Mouse (Mus musculus) thymus, postnatal 25 days (tissue): ENCODE data around the gene Slc25a35.
"Not testable (repeated sequence)": the region's sequence is repeated elsewhere in the genome, so short reads cannot be mapped to it uniquely, and the experiment has no call there.

Experiments
- DNase-seq: peaks from one replicate; pipeline ENCODE4 v3.0.0; 2022

Slc25a35 gene

DNA sequence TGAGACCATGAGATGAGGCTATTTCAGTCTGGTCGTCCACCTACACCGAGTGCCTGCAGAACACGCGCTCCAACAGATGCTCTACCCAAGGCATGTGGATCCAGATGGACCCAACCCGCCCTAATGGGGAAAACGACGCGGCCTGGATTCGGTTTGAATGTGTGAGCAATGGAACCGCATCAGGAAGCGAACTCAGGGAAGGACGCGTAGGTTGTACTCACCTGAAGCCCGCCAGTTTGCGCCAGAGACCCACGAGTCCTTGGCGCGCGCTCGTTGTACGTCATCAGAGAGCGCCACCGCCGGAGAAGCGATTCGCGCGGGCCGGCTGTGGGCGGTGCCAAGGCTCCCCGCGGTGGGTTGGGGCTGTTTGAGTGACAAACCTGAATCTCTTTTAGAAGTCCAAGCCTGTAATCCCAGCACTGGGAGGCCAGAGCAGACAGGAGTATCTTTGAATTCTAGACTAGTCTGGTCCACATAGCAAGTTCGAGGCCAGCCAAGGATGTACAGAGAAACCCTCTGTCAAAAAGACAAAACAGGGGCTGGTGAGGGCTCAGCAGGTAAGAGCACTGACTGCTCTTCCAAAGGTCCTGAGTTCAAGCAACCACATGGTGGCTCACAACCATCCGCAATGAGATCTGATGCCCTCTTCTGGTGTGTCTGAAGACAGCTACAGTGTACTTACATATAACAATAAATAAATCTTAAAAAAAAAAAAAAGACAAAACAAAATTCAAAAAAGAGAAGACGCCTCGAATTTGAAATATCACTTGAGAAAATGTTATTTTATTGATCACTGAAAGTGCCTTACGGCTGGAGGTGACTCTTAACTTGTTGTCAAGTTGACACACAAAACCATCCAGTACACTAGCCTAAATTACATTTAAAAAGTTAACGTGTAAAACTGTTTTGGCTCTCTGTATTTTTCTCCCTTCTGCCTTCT is 40.5 kb downstream of the Slc25a35 start, which contains the start of gene Pfas:
Gene Pfas (minus strand): TSS at position 279 of the 940 bp plus-strand sequence.
- DNase-seq, result peak; percentile 94

DNA sequence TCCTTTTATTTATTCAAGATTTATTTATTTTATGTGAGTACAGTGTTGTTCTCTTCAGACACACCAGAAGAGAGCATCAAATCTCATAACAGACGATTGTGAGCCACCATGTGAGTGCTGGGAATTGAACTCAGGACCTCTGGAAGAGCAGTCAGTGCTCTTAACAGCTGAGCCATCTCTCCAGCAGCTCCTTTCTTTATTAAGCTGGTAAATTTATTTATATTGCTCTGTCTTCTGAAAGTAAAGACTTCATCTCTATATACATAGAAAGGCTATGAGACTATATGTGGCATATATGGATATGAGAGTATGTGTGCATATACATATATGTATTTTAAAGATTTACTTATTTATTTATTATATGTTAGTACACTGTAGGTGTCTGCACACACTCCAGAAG is 41.6 kb downstream of the Slc25a35 start:
- no peak for DNase-seq

DNA sequence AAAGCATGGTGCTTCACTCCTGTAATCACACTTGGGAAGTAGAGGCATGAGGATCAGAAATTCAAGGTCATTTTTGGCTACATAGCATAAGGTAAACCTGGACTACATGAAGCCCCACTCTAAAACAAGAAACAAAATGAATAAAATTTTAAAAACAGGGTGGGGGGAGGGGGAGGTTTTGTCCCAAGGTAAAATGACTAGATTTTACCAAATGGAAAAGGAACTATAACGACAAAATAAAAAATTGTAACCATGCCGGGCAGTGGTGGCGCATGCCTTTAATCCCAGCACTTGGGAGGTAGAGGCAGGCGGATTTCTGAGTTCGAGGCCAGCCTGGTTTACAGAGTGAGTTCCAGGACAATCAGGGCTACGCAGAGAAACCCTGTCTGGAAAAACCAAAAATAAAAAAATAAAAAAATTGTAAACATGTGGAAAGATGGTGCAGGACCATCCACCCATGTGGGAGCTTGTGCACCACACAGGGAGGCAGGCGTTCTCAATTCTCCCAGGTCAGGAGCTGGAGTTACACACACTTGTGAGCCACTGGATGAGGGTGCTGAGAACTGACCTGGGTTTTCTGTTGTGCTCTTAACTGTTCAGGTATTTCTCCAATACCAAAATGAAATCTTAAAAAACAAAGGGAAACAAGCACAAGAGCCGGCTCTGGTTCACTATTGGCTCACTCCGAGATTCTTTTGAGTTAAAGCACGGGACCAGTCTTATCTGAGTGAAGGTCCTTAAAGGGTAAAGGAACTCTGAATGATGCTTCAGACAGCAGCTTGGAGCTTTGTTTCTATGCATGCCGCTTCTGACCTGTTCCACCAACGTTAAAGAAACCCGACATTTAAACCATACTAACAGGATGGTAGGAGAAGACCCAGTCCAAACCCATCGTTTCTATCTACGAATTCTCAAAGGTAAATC is 42.7 kb downstream of the Slc25a35 start:
- no peak for DNase-seq

DNA sequence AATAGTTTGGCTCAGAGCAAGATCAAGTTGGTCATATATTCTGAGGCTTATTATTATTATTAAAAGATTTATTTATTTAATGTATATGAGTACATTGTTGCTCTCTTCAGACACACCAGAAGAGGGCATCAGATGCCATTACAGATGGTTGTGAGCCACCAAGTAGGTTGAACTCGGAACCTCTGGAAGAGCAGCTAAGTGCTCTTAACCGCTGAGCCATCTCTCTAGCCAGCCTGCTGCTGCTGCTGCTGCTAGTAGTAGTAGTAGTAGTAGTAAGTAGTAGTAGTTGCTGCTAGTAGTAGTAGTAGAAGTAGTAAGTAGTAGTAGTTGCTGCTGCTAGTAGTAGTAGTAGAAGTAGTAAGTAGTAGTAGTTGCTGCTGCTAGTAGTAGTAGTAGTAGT is 43.5 kb downstream of the Slc25a35 start:
- DNase-seq, result not testable (repeated sequence)

DNA sequence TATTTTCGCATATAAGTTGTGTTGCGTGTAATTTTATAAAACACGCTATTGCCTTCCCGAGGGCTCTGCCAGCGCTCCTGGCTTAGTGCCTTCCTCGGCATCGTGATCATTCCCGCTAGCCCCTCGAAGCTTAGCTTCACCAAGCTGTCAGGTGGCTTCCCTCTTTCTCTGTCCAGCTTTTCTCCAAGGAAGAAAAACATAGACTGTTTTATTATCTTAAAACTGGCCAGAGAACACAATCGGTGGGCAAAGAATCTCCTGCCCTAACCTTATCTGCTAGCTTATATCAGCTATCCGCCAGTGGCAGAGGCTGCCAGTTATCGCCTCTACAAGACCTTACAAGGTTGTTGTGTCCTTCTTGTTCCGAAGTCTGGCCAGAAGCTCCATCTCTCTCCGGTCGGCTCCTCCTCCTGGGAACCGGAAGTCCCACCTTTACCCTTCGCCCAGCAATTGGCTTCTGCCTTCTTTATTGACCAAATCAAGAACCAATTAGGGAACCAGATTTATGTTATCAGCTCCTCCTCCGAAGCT is 44.2 kb downstream of the Slc25a35 start:
- peak; percentile 84 for DNase-seq

DNA sequence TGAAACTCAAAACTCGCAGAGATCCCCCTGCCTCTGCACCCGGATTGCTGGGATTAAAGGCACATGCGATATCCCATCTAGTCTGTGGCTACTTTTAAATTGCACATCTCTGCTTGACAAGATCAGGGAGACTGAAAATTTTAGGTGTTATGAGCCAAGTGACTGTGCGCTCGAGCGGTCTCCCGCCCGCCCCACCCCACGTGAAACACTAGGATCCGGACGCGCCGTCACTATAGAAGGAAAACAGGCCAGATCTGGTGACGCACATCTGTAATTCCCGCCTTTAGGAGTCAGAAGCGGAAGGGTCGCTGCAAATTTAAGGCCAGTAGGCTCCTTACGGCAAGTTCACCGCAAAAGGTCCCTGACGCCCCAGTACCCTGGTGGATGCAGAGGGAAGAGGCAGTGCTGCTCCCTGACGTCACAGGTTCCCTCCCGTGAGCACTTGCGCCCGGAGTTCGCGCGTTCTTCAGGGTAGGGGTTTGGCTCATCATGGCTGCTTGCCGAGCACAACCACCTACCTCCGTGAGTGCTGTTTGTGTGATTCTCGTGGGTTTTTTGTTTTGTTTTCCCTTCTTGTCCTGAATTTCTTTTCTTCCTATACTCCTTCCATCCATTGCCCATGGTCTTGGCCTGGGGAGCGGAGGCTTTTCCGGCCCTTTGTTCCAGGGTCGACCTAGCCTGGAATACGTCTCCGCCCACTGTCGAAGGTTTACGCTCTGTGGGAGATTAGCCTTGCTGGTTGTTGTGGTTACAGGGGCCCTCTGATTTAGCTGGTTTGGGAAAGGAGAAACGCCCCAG is 47.9 kb downstream of the Slc25a35 start, which contains the start of gene Ctc1:
Gene Ctc1 (plus strand): TSS at position 268 of the 798 bp plus-strand sequence.
- DNase-seq, result peak; percentile 88

DNA sequence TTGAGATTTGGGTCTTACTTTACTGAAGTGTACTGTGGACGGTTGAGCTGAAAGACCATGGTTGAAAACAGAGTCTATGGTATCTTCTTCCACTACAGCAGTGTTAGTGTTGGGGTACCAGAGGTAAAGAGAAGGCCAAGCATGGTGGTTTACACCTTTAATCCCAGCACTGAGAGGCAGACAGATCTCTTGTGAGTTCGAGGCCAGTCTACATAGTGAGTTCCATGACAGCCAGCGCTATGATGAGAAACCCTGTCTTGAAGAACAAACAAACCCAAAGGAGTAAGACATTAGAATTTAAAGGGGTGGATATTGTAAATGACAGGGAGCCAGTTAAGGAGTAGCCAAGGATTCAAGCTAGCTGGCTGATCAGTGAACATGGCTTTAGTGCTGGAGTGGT is 48.8 kb downstream of the Slc25a35 start:
- DNase-seq, result no peak

DNA sequence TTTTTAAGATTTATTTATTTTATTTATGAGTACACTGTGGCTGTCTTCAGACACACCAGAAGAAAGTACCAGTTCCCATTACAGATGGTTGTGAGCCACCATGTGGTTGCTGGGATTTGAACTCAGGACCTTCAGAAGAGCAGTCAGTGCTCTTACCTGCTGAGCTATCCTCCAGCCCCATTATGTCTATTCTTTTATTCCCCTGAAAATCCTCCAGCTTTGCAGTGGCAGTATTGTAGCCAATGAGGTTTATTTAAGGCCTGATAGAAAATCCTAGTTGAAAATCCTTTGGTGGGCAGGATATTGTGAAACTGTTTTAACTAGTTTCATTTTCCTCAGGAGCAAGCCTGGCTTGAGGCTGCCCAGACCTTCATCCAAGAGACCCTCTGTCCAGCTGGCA is 52.8 kb downstream of the Slc25a35 start:
- no peak for DNase-seq
